Mouse (Mus musculus): ENCODE data around the gene Plaa.

The Plaa gene

GRCm38 (mm10) chr4:94556265-94557054, 46.6 kb downstream of the Plaa start, which contains the start of the genes Gm10306 and Caap1:
Gene Gm10306, plus strand, starts transcription at chr4:94556546.
Gene Caap1, minus strand, starts transcription at chr4:94556796.
- peak; percentile 86 for DNase-seq (ENCODE audit: low spot score in 2 of 2)

- no peak for DNase-seq (ENCODE audit: low spot score in 2 of 2)
Measured at GRCm38 (mm10) chr4:94554955-94555494, 48.0 kb downstream of the Plaa start.

GRCm38 (mm10) chr4:94544321-94544720, 58.7 kb downstream of the Plaa start:
- DNase-seq (ENCODE audit: low spot score in 2 of 2) = no peak

- no peak for DNase-seq (ENCODE audit: low spot score in 2 of 2)
Measured at GRCm38 (mm10) chr4:94543041-94543440, 60.0 kb downstream of the Plaa start.

- no peak for DNase-seq (ENCODE audit: low spot score in 2 of 2)
Measured at GRCm38 (mm10) chr4:94533205-94533604, 69.8 kb downstream of the Plaa start.

- no peak for DNase-seq (ENCODE audit: low spot score in 2 of 2)
Measured at GRCm38 (mm10) chr4:94529448-94529847, 73.6 kb downstream of the Plaa start.

- DNase-seq (ENCODE audit: low spot score in 2 of 2) = no peak
Measured at GRCm38 (mm10) chr4:94523321-94523720, 79.7 kb downstream of the Plaa start.

- DNase-seq (ENCODE audit: low spot score in 2 of 2) = peak in 1 of 2 experiments; percentile 3
Measured at GRCm38 (mm10) chr4:94517631-94518030, 85.4 kb downstream of the Plaa start.
